In genomic region chr11:97658751-97659266, GRCm38 (mm10) we compare ENCODE assay signal across 9 mouse cellular contexts. TPM values are rescaled to one million over a fixed set of nuclear protein-coding genes. Genes with fewer than 3 reads are reported as not detected.
A peak's percentile ranks its signal among the peaks of the same experiment; 100 is the strongest.
DNase-seq lines count a peak whose midpoint lies in the region; ATAC-seq and TF ChIP-seq lines count a peak whose summit lies in the region.
"Had no signal": no experiment of that assay in that cellular context is flagged by ENCODE, and none has a peak within 500 bp of the region (broad histone marks: within the 10 kb centered on the region; RNA-seq: fewer than 3 reads in every experiment).

No protein-coding gene starts in this region.

- H3K9ac ChIP-seq in midbrain, embryonic 11.5 days (ENCODE audit: low read length): peak overlapping the region; percentile 81; the same call in 1 of the 2 replicates
- H3K9ac ChIP-seq in midbrain, embryonic 16.5 days (ENCODE audit: low read depth, low read length): no peak overlapping the region
- no peak overlapping the region for H3K9ac ChIP-seq in limb, embryonic 13.5 days

- intact Hi-C loops in gastrocnemius, adult 2 months (cut with DNase I): loop anchor here (1.0 kb wide), 1 partner anchor 39 kb away; no protein-coding TSS in a partner anchor

- peak overlapping the region; percentile 92; the same call in 1 of the 2 replicates for H3K27ac ChIP-seq in gastrocnemius, adult 2 months
- no peak overlapping the region for H3K27ac ChIP-seq in midbrain, embryonic 11.5 days (ENCODE audit: low read depth, low read length)
- H3K27ac ChIP-seq in midbrain, embryonic 16.5 days (ENCODE audit: low read length): no peak overlapping the region
- no peak overlapping the region for H3K27ac ChIP-seq in limb, embryonic 13.5 days

- H3K4me3 ChIP-seq in gastrocnemius, adult 2 months: peak overlapping the region; percentile 87
- H3K4me3 ChIP-seq in midbrain, embryonic 11.5 days (ENCODE audit: low read depth, low read length): no peak overlapping the region
- H3K4me3 ChIP-seq in midbrain, embryonic 16.5 days (ENCODE audit: low read depth, low read length): no peak overlapping the region
- H3K4me3 ChIP-seq in limb, embryonic 13.5 days: peak overlapping the region; percentile 90

- DNase-seq in gastrocnemius, adult 2 months: no peak
- no peak for DNase-seq in gastrocnemius, postnatal 25 days
- no peak for DNase-seq in midbrain, embryonic 11.5 days (ENCODE audit: low spot score, missing footprints)
- DNase-seq in yolk sac, embryonic 10.5 days (ENCODE audit: low spot score): peak; percentile 72
- no peak for DNase-seq in cerebellum, adult 8-10 months
- no peak for DNase-seq in spleen, postnatal 10 days (ENCODE audit: low spot score in 2 of 2)
- DNase-seq: lung, postnatal 14 days had no signal

- 70% methylated on average over 11 of the region's 11 CpGs for WGBS in midbrain, embryonic 11.5 days
- WGBS in midbrain, embryonic 16.5 days: 75% methylated on average over 11 of the region's 11 CpGs
- WGBS in limb, embryonic 13.5 days: 59% methylated on average over 11 of the region's 11 CpGs

- no peak for TF ChIP-seq CTCF in gastrocnemius, adult 2 months (IDR thresholded peaks at IDR 0.05)

- no peak overlapping the region for H3K4me2 ChIP-seq in midbrain, embryonic 11.5 days
- no peak overlapping the region; the same call in 1 of the 2 replicates for H3K4me2 ChIP-seq in midbrain, embryonic 16.5 days (ENCODE audit: low read length)
- H3K4me2 ChIP-seq in limb, embryonic 13.5 days (replicated peaks): peak overlapping the region; percentile 92

- peaks cover 27% of the 10 kb centered on the region for H3K4me1 ChIP-seq in midbrain, embryonic 11.5 days (ENCODE audit: control insufficient read depth, insufficient read depth, low read length)
- H3K4me1 ChIP-seq in midbrain, embryonic 16.5 days (ENCODE audit: control insufficient read depth, insufficient read depth, low read length): peaks cover 21% of the 10 kb centered on the region
- peaks cover 36% of the 10 kb centered on the region for H3K4me1 ChIP-seq in limb, embryonic 13.5 days

- no peaks in the 10 kb centered on the region for H3K36me3 ChIP-seq in midbrain, embryonic 11.5 days (ENCODE audit: control insufficient read depth, insufficient read depth, low read length)
- H3K36me3 ChIP-seq in midbrain, embryonic 16.5 days (ENCODE audit: control insufficient read depth, insufficient read depth, low read length): no peaks in the 10 kb centered on the region
- H3K36me3 ChIP-seq in limb, embryonic 13.5 days: no peaks in the 10 kb centered on the region

- no peaks in the 10 kb centered on the region for H3K9me3 ChIP-seq in midbrain, embryonic 11.5 days (ENCODE audit: control insufficient read depth, low read length)
- no peaks in the 10 kb centered on the region for H3K9me3 ChIP-seq in midbrain, embryonic 16.5 days (replicated peaks; ENCODE audit: control insufficient read depth, low read length, poor library complexity, severe bottlenecking)
- H3K9me3 ChIP-seq in limb, embryonic 13.5 days: no peaks in the 10 kb centered on the region

- no peak for ATAC-seq in midbrain, embryonic 11.5 days (ENCODE audit: low FRiP score)
- no peak for ATAC-seq in midbrain, embryonic 16.5 days
- ATAC-seq in limb, embryonic 13.5 days (ENCODE audit: low FRiP score, low read depth): no peak

- peaks cover 12% of the 10 kb centered on the region for H3K27me3 ChIP-seq in midbrain, embryonic 11.5 days (ENCODE audit: control insufficient read depth, insufficient read depth, low read length)
- peaks cover 7% of the 10 kb centered on the region for H3K27me3 ChIP-seq in midbrain, embryonic 16.5 days (ENCODE audit: control insufficient read depth, insufficient read depth, low read depth, low read length)
- H3K27me3 ChIP-seq in limb, embryonic 13.5 days: peaks cover 21% of the 10 kb centered on the region

RNA-seq across cellular contexts. Expression of gene Mllt6, which starts 4.4 kb away (rescaled TPM):
- 10 to 100 TPM; 41.9 to 54.7 TPM for total RNA-seq in gastrocnemius, adult 2 months (2021)
- total RNA-seq in gastrocnemius, postnatal 25 days (2021): 10 to 100 TPM; 33.0 to 40.5 TPM
- polyA plus RNA-seq in midbrain, embryonic 11.5 days (2014; fragmentation: Nextera tagmentation; extraction: Ambion mirVana): 3.5 and 4.3 TPM in 2 replicates
- polyA plus RNA-seq in midbrain, embryonic 16.5 days (2015; fragmentation: Nextera tagmentation; extraction: Ambion mirVana): 3.3 and 3.5 TPM in 2 replicates
- polyA plus RNA-seq in limb, embryonic 13.5 days (2015; fragmentation: Nextera tagmentation; extraction: Ambion mirVana): 2.9 and 3.3 TPM in 2 replicates

RNA-seq across cellular contexts. Expression of gene Cisd3, which starts 26.8 kb away (rescaled TPM):
- total RNA-seq in gastrocnemius, adult 2 months (2021): 100 to 1,000 TPM in 1 of 2 experiments, 10 to 100 TPM in 1; 96.2 to 111 TPM
- total RNA-seq in gastrocnemius, postnatal 25 days (2021): 100 to 1,000 TPM; 109 to 113 TPM
- polyA plus RNA-seq in midbrain, embryonic 11.5 days (2014; fragmentation: Nextera tagmentation; extraction: Ambion mirVana): 13.4 and 19.0 TPM in 2 replicates
- polyA plus RNA-seq in midbrain, embryonic 16.5 days (2015; fragmentation: Nextera tagmentation; extraction: Ambion mirVana): 24.4 and 29.8 TPM in 2 replicates
- polyA plus RNA-seq in limb, embryonic 13.5 days (2015; fragmentation: Nextera tagmentation; extraction: Ambion mirVana): 11.2 and 13.5 TPM in 2 replicates

RNA-seq across cellular contexts. Expression of gene Epop, which starts 29.3 kb away (rescaled TPM):
- total RNA-seq in gastrocnemius, adult 2 months (2021): 1 to 10 TPM in 1 of 2 experiments, under 1 TPM in 1; 0.98 to 1.5 TPM
- total RNA-seq in gastrocnemius, postnatal 25 days (2021): 1 to 10 TPM; 1.2 to 1.6 TPM
- polyA plus RNA-seq in midbrain, embryonic 11.5 days (2014; fragmentation: Nextera tagmentation; extraction: Ambion mirVana): 7.0 and 12.0 TPM in 2 replicates
- polyA plus RNA-seq in midbrain, embryonic 16.5 days (2015; fragmentation: Nextera tagmentation; extraction: Ambion mirVana): 1.2 and 1.3 TPM in 2 replicates
- polyA plus RNA-seq in limb, embryonic 13.5 days (2015; fragmentation: Nextera tagmentation; extraction: Ambion mirVana): 3.5 and 4.6 TPM in 2 replicates

RNA-seq across cellular contexts. Expression of gene Pcgf2, which starts 41.5 kb away (rescaled TPM):
- total RNA-seq in gastrocnemius, adult 2 months (2021): 1 to 10 TPM; 1.7 to 2.9 TPM
- 1 to 10 TPM; 2.4 to 3.3 TPM for total RNA-seq in gastrocnemius, postnatal 25 days (2021)
- 13.4 and 16.1 TPM in 2 replicates for polyA plus RNA-seq in midbrain, embryonic 11.5 days (2014; fragmentation: Nextera tagmentation; extraction: Ambion mirVana)
- polyA plus RNA-seq in midbrain, embryonic 16.5 days (2015; fragmentation: Nextera tagmentation; extraction: Ambion mirVana): 18.2 and 19.1 TPM in 2 replicates
- polyA plus RNA-seq in limb, embryonic 13.5 days (2015; fragmentation: Nextera tagmentation; extraction: Ambion mirVana): 20.7 and 21.3 TPM in 2 replicates

RNA-seq across cellular contexts. Expression of gene Psmb3, which starts 44.4 kb away (rescaled TPM):
- 100 to 1,000 TPM; 141 to 159 TPM for total RNA-seq in gastrocnemius, adult 2 months (2021)
- total RNA-seq in gastrocnemius, postnatal 25 days (2021): 100 to 1,000 TPM; 128 TPM
- 477 and 517 TPM in 2 replicates for polyA plus RNA-seq in midbrain, embryonic 11.5 days (2014; fragmentation: Nextera tagmentation; extraction: Ambion mirVana)
- 387 and 401 TPM in 2 replicates for polyA plus RNA-seq in midbrain, embryonic 16.5 days (2015; fragmentation: Nextera tagmentation; extraction: Ambion mirVana)
- polyA plus RNA-seq in limb, embryonic 13.5 days (2015; fragmentation: Nextera tagmentation; extraction: Ambion mirVana): 490 and 497 TPM in 2 replicates

Comparison
In these comparisons a context has a peak if more than half of its experiments do, and no peak if none do; other contexts are left out.
1. H3K4me3 ChIP-seq: peak in gastrocnemius, adult 2 months (single experiment) and limb, embryonic 13.5 days (single experiment); none in midbrain, embryonic 11.5 days (single experiment) and midbrain, embryonic 16.5 days (single experiment).